Mouse (Mus musculus): ENCODE data around the gene Gramd1c. TPM values are rescaled to one million over a fixed set of nuclear protein-coding genes. Genes with fewer than 3 reads are reported as not detected.

The Gramd1c gene
- polyA plus RNA-seq, 1 experiment = 1.9 TPM

DNA sequence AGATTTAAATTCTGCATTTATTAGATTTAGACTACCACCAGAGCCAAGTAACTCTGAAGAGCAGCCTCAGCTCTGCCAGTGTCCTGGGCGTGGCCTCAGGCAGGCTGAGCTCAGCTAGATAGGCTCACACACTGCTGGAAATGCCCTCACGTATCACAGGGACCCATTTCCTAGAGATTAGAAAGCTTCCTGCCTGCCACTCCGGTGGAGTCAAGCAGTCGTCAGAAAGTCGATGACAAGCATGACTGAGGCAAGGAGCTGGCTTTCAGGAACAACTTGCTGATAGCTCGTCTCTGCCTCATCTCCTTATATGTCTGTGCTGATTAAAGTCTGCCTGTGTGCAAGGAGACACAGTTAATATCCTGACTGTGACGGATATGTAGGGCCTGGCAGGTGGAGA lies 44.8 kb downstream of the Gramd1c start:
- TF ChIP-seq CTCF (IDR thresholded peaks at IDR 0.05; ENCODE audit: borderline replicate concordance, extremely low read depth, insufficient read depth, insufficient read length) (no peak), POLR2A (IDR thresholded peaks at IDR 0.05; ENCODE audit: borderline replicate concordance, extremely low read depth, insufficient read depth, insufficient read length, poor library complexity, severe bottlenecking) (no peak)
- DNase-seq (ENCODE audit: low read depth) = no peak

DNA sequence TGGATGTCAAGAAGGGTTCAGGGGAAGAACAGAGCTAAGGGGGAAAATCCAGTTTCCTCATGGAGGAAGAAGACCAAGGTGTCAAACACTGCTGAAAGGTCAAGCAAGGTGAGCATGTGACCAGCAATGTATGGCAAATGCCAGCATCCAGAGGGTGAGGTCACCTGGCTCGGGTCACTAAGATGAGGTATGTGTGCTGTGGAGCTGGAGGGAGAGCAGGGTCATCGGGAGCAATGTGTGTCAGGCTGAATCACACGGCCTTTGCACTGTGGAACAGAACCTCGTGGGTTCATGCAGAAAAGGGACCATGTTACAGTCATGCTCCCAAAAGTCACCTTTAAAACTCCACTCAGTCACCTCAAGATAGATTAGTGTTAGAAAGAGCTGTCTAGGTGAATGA lies 45.4 kb downstream of the Gramd1c start:
- DNase-seq (ENCODE audit: low read depth) = no peak

DNA sequence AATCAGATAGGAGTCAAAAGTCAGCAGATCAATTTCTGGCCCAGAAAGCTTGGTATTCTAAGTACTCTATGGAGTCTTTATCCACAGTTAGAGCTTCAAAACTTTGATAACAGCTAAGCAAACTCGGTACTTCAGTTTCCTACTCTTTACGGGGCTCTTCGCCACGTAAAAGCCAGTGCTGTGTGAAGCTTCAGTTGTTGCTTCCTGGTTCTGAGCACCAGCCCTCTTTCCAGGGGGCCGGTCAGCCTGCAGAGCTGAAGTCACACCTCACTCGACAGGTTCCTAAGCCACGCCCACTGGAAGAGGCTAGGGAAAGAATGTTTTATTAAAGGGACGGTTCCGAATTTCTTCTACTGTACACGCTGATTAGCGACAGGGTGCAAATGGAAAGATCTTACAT lies 47.0 kb downstream of the Gramd1c start:
- no peak for DNase-seq (ENCODE audit: low read depth)
- TF ChIP-seq POLR2A (IDR thresholded peaks at IDR 0.05; ENCODE audit: borderline replicate concordance, extremely low read depth, insufficient read depth, insufficient read length, poor library complexity, severe bottlenecking) (no peak), CTCF (IDR thresholded peaks at IDR 0.05; ENCODE audit: borderline replicate concordance, extremely low read depth, insufficient read depth, insufficient read length) (no peak)

More for the DNA sequence above, 45.4 kb downstream of the Gramd1c start:
- no peak for TF ChIP-seq CTCF (IDR thresholded peaks at IDR 0.05; ENCODE audit: borderline replicate concordance, extremely low read depth, insufficient read depth, insufficient read length)
- TF ChIP-seq POLR2A (IDR thresholded peaks at IDR 0.05; ENCODE audit: borderline replicate concordance, extremely low read depth, insufficient read depth, insufficient read length, poor library complexity, severe bottlenecking) = no peak

DNA sequence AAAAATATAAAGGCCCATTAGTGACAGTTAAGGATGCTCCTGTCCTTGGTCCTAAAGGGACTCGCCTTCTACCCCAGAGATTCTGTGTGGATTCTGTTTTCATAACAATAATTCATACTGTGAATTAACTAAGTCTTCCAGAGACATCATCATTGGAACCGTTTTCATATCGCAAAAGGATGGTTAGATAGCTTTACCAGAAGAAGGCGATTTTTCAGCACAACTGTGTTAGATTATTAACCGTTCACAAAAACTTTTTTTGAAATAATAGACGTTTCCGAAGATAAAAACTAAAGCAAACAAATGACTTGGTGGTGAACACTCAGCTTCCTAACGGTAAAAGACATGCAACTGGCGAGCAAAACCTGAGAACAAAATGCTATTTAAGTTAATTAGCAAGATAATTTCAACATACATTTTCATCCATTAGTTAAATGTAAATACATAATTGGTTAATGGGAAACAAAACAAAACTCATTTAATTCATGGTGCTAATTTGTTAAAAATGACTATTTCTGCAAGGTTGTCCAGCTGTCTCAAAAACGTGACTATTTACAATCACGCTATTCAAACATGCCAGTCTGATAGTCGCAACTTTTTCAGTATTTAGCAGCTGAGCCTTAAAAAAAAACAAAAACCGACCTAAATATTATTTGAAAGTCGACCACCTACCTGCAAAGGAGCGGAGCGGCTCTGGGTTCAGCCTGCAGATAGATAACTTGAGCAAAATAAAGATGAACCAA lies 47.6 kb downstream of the Gramd1c start:
- TF ChIP-seq POLR2A (IDR thresholded peaks at IDR 0.05; ENCODE audit: borderline replicate concordance, extremely low read depth, insufficient read depth, insufficient read length, poor library complexity, severe bottlenecking) (no peak), CTCF (IDR thresholded peaks at IDR 0.05; ENCODE audit: borderline replicate concordance, extremely low read depth, insufficient read depth, insufficient read length) (no peak)
- DNase-seq (ENCODE audit: low read depth) = no peak

DNA sequence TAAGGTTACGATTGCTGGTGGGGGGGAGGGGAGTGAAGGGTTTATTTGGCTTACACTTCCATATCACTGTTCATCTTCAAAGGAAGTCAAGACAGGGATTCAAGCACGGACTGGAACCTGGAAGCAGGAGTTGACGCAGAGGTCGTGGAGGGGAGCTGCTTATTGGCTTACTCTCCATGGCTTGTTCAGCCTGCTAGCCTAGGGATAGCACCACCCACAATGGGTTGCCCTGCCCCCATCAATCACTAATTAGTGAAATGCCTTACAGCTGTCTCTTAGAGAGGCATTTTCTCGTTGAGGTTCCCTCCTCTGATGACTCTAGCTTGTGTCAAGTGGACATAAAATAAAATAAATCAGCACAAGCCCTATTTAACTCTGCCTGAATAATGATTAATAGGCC lies 52.1 kb downstream of the Gramd1c start:
- no peak for DNase-seq (ENCODE audit: low read depth)
- TF ChIP-seq POLR2A (IDR thresholded peaks at IDR 0.05; ENCODE audit: borderline replicate concordance, extremely low read depth, insufficient read depth, insufficient read length, poor library complexity, severe bottlenecking) (no peak), CTCF (IDR thresholded peaks at IDR 0.05; ENCODE audit: borderline replicate concordance, extremely low read depth, insufficient read depth, insufficient read length) (no peak)

DNA sequence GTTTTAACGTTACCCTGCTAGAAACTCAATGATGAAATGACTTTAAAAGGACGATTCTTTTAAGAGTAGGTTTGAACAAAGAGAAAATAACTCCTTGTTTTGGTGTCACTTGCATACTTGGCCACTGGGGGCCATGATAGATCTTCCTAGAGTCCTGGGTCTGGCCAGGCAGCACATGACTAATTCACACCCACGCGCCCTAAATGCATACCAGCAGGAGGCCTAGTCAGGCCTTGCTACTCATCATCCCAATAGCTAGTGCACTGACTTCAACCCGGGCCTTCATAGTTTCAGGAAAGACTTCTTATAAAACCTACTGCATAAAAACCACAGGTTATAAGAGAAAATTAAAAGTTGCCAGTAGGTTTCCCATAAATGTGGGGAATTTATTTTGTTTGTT lies 61.1 kb downstream of the Gramd1c start:
- TF ChIP-seq CTCF (IDR thresholded peaks at IDR 0.05; ENCODE audit: borderline replicate concordance, extremely low read depth, insufficient read depth, insufficient read length) = no peak
- TF ChIP-seq POLR2A (IDR thresholded peaks at IDR 0.05; ENCODE audit: borderline replicate concordance, extremely low read depth, insufficient read depth, insufficient read length, poor library complexity, severe bottlenecking) = no peak
- no peak for DNase-seq (ENCODE audit: low read depth)

DNA sequence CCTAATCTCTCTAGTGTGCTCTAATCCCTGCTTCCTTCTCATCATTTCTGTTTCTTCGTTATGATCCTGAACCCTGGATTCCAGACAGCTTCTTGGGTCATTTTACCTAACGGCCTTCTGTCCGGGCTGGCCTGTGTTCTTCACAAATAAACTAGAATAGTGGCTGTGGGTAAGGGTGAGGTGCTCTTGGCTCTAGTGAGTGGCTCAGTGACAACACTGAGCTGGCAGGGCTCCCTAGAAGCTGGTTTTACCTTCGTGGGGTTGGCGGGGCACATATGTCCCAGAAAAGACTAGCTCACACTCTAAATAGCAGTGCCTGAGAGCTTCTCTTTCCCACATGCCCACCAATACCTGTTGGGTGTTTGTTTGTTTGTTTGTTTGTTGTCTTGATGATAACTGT lies 63.6 kb downstream of the Gramd1c start:
- TF ChIP-seq POLR2A (IDR thresholded peaks at IDR 0.05; ENCODE audit: borderline replicate concordance, extremely low read depth, insufficient read depth, insufficient read length, poor library complexity, severe bottlenecking) (no peak), CTCF (IDR thresholded peaks at IDR 0.05; ENCODE audit: borderline replicate concordance, extremely low read depth, insufficient read depth, insufficient read length) (no peak)
- DNase-seq (ENCODE audit: low read depth) = no peak

DNA sequence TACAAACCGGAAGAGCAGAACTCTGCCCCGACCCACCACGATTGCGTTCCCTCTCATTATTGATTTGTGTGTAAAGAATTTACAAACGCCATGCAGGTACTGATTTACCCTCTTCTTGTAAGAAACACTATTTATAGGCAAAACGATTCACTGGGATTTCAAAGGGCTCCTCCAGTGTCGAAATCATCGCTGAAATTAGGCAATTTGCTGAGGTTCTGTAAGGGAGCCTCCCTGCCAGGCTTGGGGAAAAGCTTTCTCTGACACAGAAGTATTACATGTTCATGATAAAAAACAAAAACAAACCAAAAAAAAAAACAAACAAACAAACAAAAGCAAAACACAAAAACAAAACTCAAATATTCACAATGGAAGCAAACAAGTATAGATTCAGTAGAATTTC lies 64.0 kb downstream of the Gramd1c start:
- DNase-seq (ENCODE audit: low read depth) = no peak
- TF ChIP-seq POLR2A (IDR thresholded peaks at IDR 0.05; ENCODE audit: borderline replicate concordance, extremely low read depth, insufficient read depth, insufficient read length, poor library complexity, severe bottlenecking) (no peak), CTCF (IDR thresholded peaks at IDR 0.05; ENCODE audit: borderline replicate concordance, extremely low read depth, insufficient read depth, insufficient read length) (no peak)

DNA sequence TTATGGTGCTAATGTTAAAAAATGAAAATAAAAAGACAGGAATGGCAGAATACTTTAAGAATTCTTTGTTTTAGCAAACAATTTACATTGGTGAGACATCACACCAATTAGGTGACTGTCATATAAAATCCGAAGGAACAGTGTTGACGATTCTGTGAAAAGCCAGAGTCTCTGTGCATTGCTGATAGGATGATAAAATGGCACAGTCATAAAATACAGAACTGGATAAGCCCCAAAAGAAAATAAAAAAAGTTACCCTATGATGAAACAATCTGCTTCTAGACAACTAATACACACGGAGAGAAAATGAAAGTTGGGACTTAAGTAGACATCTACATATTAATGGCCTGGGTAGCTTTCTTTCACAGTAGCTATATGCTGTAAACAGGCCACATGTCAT lies 68.5 kb downstream of the Gramd1c start:
- no peak for TF ChIP-seq POLR2A (IDR thresholded peaks at IDR 0.05; ENCODE audit: borderline replicate concordance, extremely low read depth, insufficient read depth, insufficient read length, poor library complexity, severe bottlenecking)
- no peak for TF ChIP-seq CTCF (IDR thresholded peaks at IDR 0.05; ENCODE audit: borderline replicate concordance, extremely low read depth, insufficient read depth, insufficient read length)
- DNase-seq (ENCODE audit: low read depth) = no peak

DNA sequence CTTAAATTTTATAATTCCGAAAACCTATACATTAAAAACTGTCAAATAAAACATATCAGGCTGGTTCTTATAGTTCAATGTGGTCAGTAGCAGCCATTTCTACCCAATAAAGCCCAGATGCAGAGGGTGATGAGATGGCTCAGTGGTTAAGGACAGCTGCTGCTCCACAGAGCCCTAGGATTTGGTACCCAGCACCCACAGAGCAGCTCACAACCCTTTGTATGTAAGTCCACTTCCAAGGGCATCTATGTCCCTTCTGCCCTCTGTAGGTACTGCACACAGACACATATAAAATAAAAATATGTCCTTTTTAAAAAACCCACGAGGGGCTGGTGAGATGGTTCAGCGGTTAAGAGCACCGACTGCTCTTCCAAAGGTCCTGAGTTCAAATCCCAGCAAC lies 76.8 kb downstream of the Gramd1c start:
- TF ChIP-seq CTCF (IDR thresholded peaks at IDR 0.05; ENCODE audit: borderline replicate concordance, extremely low read depth, insufficient read depth, insufficient read length) (no peak), POLR2A (IDR thresholded peaks at IDR 0.05; ENCODE audit: borderline replicate concordance, extremely low read depth, insufficient read depth, insufficient read length, poor library complexity, severe bottlenecking) (no peak)
- DNase-seq (ENCODE audit: low read depth) = no peak

DNA sequence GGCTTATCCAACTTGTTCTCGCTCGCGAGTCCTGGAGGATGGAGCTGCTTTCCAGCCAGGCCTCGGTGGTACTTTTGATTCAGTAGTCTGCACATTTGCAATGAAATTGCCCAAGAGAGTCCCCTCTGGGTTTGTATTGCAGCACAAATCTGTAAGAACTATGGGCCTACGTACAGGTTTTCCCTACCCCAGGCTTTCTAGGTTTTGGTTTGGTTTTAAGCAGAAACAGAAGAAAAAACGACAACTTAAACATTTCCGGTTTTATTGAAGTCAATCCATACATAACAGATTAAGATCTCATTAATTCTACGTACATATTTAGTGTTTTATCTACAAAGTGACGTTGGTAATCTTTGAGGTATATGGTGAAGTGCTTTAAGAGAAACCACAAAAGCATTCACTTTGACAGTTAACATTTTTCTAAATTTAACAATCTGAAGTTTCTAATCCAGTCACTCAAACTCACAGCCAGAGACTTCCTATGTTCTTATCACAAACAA lies 83.0 kb downstream of the Gramd1c start:
- TF ChIP-seq POLR2A (IDR thresholded peaks at IDR 0.05; ENCODE audit: borderline replicate concordance, extremely low read depth, insufficient read depth, insufficient read length, poor library complexity, severe bottlenecking) (no peak), CTCF (IDR thresholded peaks at IDR 0.05; ENCODE audit: borderline replicate concordance, extremely low read depth, insufficient read depth, insufficient read length) (no peak)
- DNase-seq (ENCODE audit: low read depth) = no peak

Measured in brain, embryonic 14.5 days (tissue).